Mouse (Mus musculus) intestine, embryonic 15.5 days (tissue): Measurements from ENCODE around the gene Slc28a1. TPM values are rescaled to one million over a fixed set of nuclear protein-coding genes. Genes with fewer than 3 reads are reported as not detected.
A peak's percentile ranks its signal among the peaks of the same experiment; 100 is the strongest.
"Not testable (repeated sequence)": the region's sequence is repeated elsewhere in the genome, so short reads cannot be mapped to it uniquely, and the experiment has no call there.

Experiments used
- ATAC-seq: fragments of 200-750 bp; cut with Nextera tagmentation; 2 replicates; pipeline ENCODE4 v1.8.0; 2017; ENCODE audit warnings: moderate TSS enrichment, moderate library complexity
- H3K27ac ChIP-seq: fragments of 300-500 bp; sonication (generic); 2 replicates; pipeline ENCODE4 v1.5.1; 2015; ENCODE audit warnings: mild to moderate bottlenecking, inconsistent platforms
- H3K27me3 ChIP-seq: fragments of 300-500 bp; sonication (generic); replicated peaks from 2 replicates; pipeline ENCODE4 v1.6.1; 2015; ENCODE audit warnings: inconsistent platforms
- H3K36me3 ChIP-seq: fragments of 300-500 bp; sonication (generic); 2 replicates; pipeline ENCODE4 v1.6.1; 2015; ENCODE audit warnings: inconsistent platforms
- H3K4me1 ChIP-seq: fragments of 300-500 bp; sonication (generic); replicated peaks from 2 replicates; pipeline ENCODE4 v1.6.1; 2015; ENCODE audit warnings: inconsistent platforms
- H3K4me2 ChIP-seq: fragments of 300-500 bp; sonication (generic); replicated peaks from 2 replicates; pipeline ENCODE4 v1.6.1; 2015; ENCODE audit warnings: mild to moderate bottlenecking, inconsistent platforms
- H3K4me3 ChIP-seq: fragments of 300-500 bp; sonication (generic); replicated peaks from 2 replicates; pipeline ENCODE4 v1.5.1; 2015; ENCODE audit warnings: inconsistent platforms
- H3K9ac ChIP-seq: fragments of 300-500 bp; sonication (generic); 2 replicates; pipeline ENCODE4 v1.6.1; 2015; ENCODE audit warnings: inconsistent platforms
- H3K9me3 ChIP-seq: fragments of 300-500 bp; sonication (generic); 2 replicates; pipeline ENCODE4 v1.6.1; 2016; ENCODE audit warnings: inconsistent platforms
- WGBS: fragments of 180-500 bp; shearing (Covaris S2); methylation state at CpG from one replicate; pipeline ENCODE4 v1.1.7; 2015; 5-methylcytosine and 5-hydroxymethylcytosine counted together
- polyA plus RNA-seq: library from polyadenylated mRNA; unstranded; fragments of >200 nt; fragmentation: Nextera tagmentation; extraction: Ambion mirVana; gene quantifications from 2 replicates; pipeline ENCODE4 v1.2.1, GENCODE M21; 2015

Slc28a1 gene
- polyA plus RNA-seq, 1 experiment from 2014 or later = 5.1 TPM

- Histone ChIP-seq H3K27me3 (no peaks in the 10 kb centered on the region), H3K9me3 (no peaks in the 10 kb centered on the region), H3K9ac (no peak overlapping the region), H3K4me2 (no peak overlapping the region), H3K4me1 (peaks cover 17% of the 10 kb centered on the region), H3K4me3 (no peak overlapping the region), H3K36me3 (no peaks in the 10 kb centered on the region), H3K27ac (no peak overlapping the region)
- peak; percentile 37 for ATAC-seq
- WGBS = 22% methylated on average over 2 of the region's 2 CpGs
These were observed 18.3 kb downstream of the Slc28a1 start for GRCm38 (mm10) chr7:81132851-81133279.

GRCm38 (mm10) chr7:81133416-81133815 is 18.8 kb downstream of the Slc28a1 start:
- peaks cover 17% of the 10 kb centered on the region for H3K4me1 ChIP-seq
- no peak overlapping the region for H3K9ac ChIP-seq
- H3K9me3 ChIP-seq = no peaks in the 10 kb centered on the region
- no peaks in the 10 kb centered on the region for H3K27me3 ChIP-seq
- no peaks in the 10 kb centered on the region for H3K36me3 ChIP-seq
- H3K27ac ChIP-seq = no peak overlapping the region
- H3K4me3 ChIP-seq = no peak overlapping the region
- ATAC-seq = no peak
- no peak overlapping the region for H3K4me2 ChIP-seq
- 69% methylated on average over 6 of the region's 6 CpGs for WGBS

GRCm38 (mm10) chr7:81133941-81134340 is 19.3 kb downstream of the Slc28a1 start:
- 80% methylated on average over 2 of the region's 2 CpGs for WGBS
- Histone ChIP-seq H3K9ac (0 out of 2 replicates have a peak overlapping the region, but pooled peaks have one; percentile 17), H3K36me3 (no peaks in the 10 kb centered on the region), H3K9me3 (no peaks in the 10 kb centered on the region), H3K4me2 (no peak overlapping the region), H3K4me3 (no peak overlapping the region), H3K4me1 (peaks cover 17% of the 10 kb centered on the region), H3K27me3 (no peaks in the 10 kb centered on the region), H3K27ac (no peak overlapping the region)
- ATAC-seq = no peak

GRCm38 (mm10) chr7:81134614-81135067 is 20.0 kb downstream of the Slc28a1 start:
- Histone ChIP-seq H3K36me3 (no peaks in the 10 kb centered on the region), H3K9ac (peak overlapping the region; percentile 17), H3K9me3 (no peaks in the 10 kb centered on the region), H3K4me3 (peak overlapping the region; percentile 20; the same call in 1 of the 2 replicates), H3K4me1 (peaks cover 17% of the 10 kb centered on the region), H3K27ac (peak overlapping the region; percentile 64), H3K4me2 (peak overlapping the region; percentile 63), H3K27me3 (no peaks in the 10 kb centered on the region)
- ATAC-seq = peak; percentile 91
- 4% methylated on average over 9 of the region's 9 CpGs for WGBS

GRCm38 (mm10) chr7:81137292-81137691 is 22.7 kb downstream of the Slc28a1 start:
- Histone ChIP-seq H3K4me3 (no peak overlapping the region), H3K4me2 (no peak overlapping the region), H3K9me3 (no peaks in the 10 kb centered on the region), H3K27me3 (no peaks in the 10 kb centered on the region), H3K9ac (no peak overlapping the region), H3K36me3 (no peaks in the 10 kb centered on the region), H3K4me1 (peaks cover 9% of the 10 kb centered on the region), H3K27ac (no peak overlapping the region)
- no peak for ATAC-seq
- WGBS = 86% methylated on average over 5 of the region's 5 CpGs

GRCm38 (mm10) chr7:81139100-81139499 is 24.5 kb downstream of the Slc28a1 start:
- no peaks in the 10 kb centered on the region for H3K36me3 ChIP-seq
- H3K4me3 ChIP-seq = no peak overlapping the region
- 71% methylated on average over 7 of the region's 7 CpGs for WGBS
- no peak for ATAC-seq
- H3K9me3 ChIP-seq = no peaks in the 10 kb centered on the region
- peaks cover 9% of the 10 kb centered on the region for H3K4me1 ChIP-seq
- H3K27ac ChIP-seq = no peak overlapping the region
- no peak overlapping the region for H3K4me2 ChIP-seq
- H3K9ac ChIP-seq = no peak overlapping the region
- H3K27me3 ChIP-seq = no peaks in the 10 kb centered on the region

GRCm38 (mm10) chr7:81139671-81140404 is 25.2 kb downstream of the Slc28a1 start:
- no peak overlapping the region for H3K27ac ChIP-seq
- H3K4me3 ChIP-seq = no peak overlapping the region
- no peaks in the 10 kb centered on the region for H3K27me3 ChIP-seq
- 87% methylated on average over 5 of the region's 5 CpGs for WGBS
- ATAC-seq = no peak
- H3K9me3 ChIP-seq = no peaks in the 10 kb centered on the region
- H3K36me3 ChIP-seq = no peaks in the 10 kb centered on the region
- H3K4me1 ChIP-seq = peaks cover 4% of the 10 kb centered on the region
- H3K9ac ChIP-seq = no peak overlapping the region
- H3K4me2 ChIP-seq = no peak overlapping the region

- Histone ChIP-seq H3K9ac (no peak overlapping the region), H3K27ac (no peak overlapping the region), H3K4me2 (no peak overlapping the region), H3K36me3 (no peaks in the 10 kb centered on the region), H3K27me3 (no peaks in the 10 kb centered on the region), H3K4me1 (no peaks in the 10 kb centered on the region), H3K4me3 (no peak overlapping the region), H3K9me3 (no peaks in the 10 kb centered on the region)
- ATAC-seq = no peak
- 76% methylated on average over 1 of the region's 1 CpGs for WGBS
These were observed 26.9 kb downstream of the Slc28a1 start for GRCm38 (mm10) chr7:81141541-81141940.

- H3K4me2 ChIP-seq, H3K27me3 ChIP-seq, H3K27ac ChIP-seq, H3K9ac ChIP-seq, ATAC-seq, H3K4me1 ChIP-seq, H3K4me3 ChIP-seq, H3K9me3 ChIP-seq, H3K36me3 ChIP-seq: not testable (repeated sequence)
- 67% methylated on average over 4 of the region's 4 CpGs for WGBS
These were observed 28.5 kb downstream of the Slc28a1 start for GRCm38 (mm10) chr7:81143056-81143455.

- 75% methylated on average over 11 of the region's 11 CpGs for WGBS
- Histone ChIP-seq H3K4me1 (no peaks in the 10 kb centered on the region), H3K9me3 (no peaks in the 10 kb centered on the region)
These were observed 35.2 kb downstream of the Slc28a1 start for GRCm38 (mm10) chr7:81149759-81150158.

GRCm38 (mm10) chr7:81151216-81151615 is 36.6 kb downstream of the Slc28a1 start:
- no peak overlapping the region for H3K9ac ChIP-seq
- no peak overlapping the region for H3K27ac ChIP-seq
- ATAC-seq = no peak
- no peaks in the 10 kb centered on the region for H3K4me1 ChIP-seq
- H3K4me3 ChIP-seq = no peak overlapping the region
- 95% methylated on average over 8 of the region's 8 CpGs for WGBS
- H3K27me3 ChIP-seq = no peaks in the 10 kb centered on the region
- H3K4me2 ChIP-seq = no peak overlapping the region
- H3K9me3 ChIP-seq = no peaks in the 10 kb centered on the region
- H3K36me3 ChIP-seq = no peaks in the 10 kb centered on the region

More at GRCm38 (mm10) chr7:81149759-81150158, 35.2 kb downstream of the Slc28a1 start:
- no peak; the same call in 1 of the 2 replicates for ATAC-seq
- Histone ChIP-seq H3K4me3 (no peak overlapping the region), H3K4me2 (no peak overlapping the region), H3K9ac (no peak overlapping the region), H3K27me3 (no peaks in the 10 kb centered on the region), H3K27ac (no peak overlapping the region), H3K36me3 (no peaks in the 10 kb centered on the region)

- H3K9ac ChIP-seq = no peak overlapping the region
- H3K4me2 ChIP-seq = no peak overlapping the region
- 94% methylated on average over 10 of the region's 10 CpGs for WGBS
- no peaks in the 10 kb centered on the region for H3K27me3 ChIP-seq
- ATAC-seq = no peak
- no peaks in the 10 kb centered on the region for H3K9me3 ChIP-seq
- H3K36me3 ChIP-seq = no peaks in the 10 kb centered on the region
- H3K4me1 ChIP-seq = no peaks in the 10 kb centered on the region
- no peak overlapping the region for H3K27ac ChIP-seq
- H3K4me3 ChIP-seq = no peak overlapping the region
These were observed 37.7 kb downstream of the Slc28a1 start for GRCm38 (mm10) chr7:81152306-81152705.

- 70% methylated on average over 7 of the region's 7 CpGs for WGBS
- H3K36me3 ChIP-seq = no peaks in the 10 kb centered on the region
- ATAC-seq = no peak
- H3K4me2 ChIP-seq = no peak overlapping the region
- no peak overlapping the region for H3K9ac ChIP-seq
- H3K27me3 ChIP-seq = no peaks in the 10 kb centered on the region
- H3K27ac ChIP-seq = no peak overlapping the region
- H3K4me3 ChIP-seq = no peak overlapping the region
- no peaks in the 10 kb centered on the region for H3K4me1 ChIP-seq
- H3K9me3 ChIP-seq = no peaks in the 10 kb centered on the region
These were observed 38.2 kb downstream of the Slc28a1 start for GRCm38 (mm10) chr7:81152826-81153225.
